Mouse (Mus musculus): ENCODE results near the gene Haus8. TPM values are rescaled to one million over a fixed set of nuclear protein-coding genes. Genes with fewer than 3 reads are reported as not detected.
"Not testable (repeated sequence)": the region's sequence is repeated elsewhere in the genome, so short reads cannot be mapped to it uniquely, and the experiment has no call there.

The Haus8 gene
- polyA plus RNA-seq, 1 experiment: 23.1 TPM

- Histone ChIP-seq H3K27ac (ENCODE audit: insufficient read depth, low read length) (no peak overlapping the region), H3K4me3 (ENCODE audit: insufficient read depth, low read length) (no peak overlapping the region), H3K4me1 (ENCODE audit: control insufficient read depth, insufficient read depth, low read length) (no peaks in the 10 kb centered on the region)
- no peak for TF ChIP-seq POLR2A (IDR thresholded peaks at IDR 0.05; ENCODE audit: low read depth, low read length)
- TF ChIP-seq CTCF (IDR thresholded peaks at IDR 0.05; ENCODE audit: borderline replicate concordance, insufficient read depth, low read length): no peak
Measured at GRCm38 (mm10) chr8:71267690-71268089, 5.0 kb downstream of the Haus8 start.

DNA sequence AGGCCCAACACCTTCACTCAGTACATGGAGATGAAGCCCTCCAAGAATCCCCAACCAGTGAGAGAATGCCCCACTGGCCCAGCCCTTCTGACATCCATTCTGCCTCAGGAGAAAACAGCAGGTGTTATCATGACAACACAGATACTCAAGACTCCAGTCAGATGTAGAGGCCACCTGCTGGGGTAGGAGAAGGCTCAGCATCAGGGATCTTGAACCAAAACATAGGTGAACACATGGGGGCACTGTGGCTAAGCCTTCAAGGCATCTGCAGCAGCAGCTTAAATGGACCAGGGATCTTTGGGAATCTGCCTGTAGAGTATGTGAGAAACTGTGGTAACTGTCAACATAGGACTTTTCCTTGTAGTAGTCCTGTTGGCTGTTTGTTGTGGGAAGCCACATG, 11.5 kb downstream of the Haus8 start:
- no peak overlapping the region for H3K4me3 ChIP-seq (ENCODE audit: insufficient read depth, low read length)
- no peak overlapping the region for H3K27ac ChIP-seq (ENCODE audit: insufficient read depth, low read length)
- H3K4me1 ChIP-seq (ENCODE audit: control insufficient read depth, insufficient read depth, low read length): no peaks in the 10 kb centered on the region
- TF ChIP-seq POLR2A (IDR thresholded peaks at IDR 0.05; ENCODE audit: low read depth, low read length) (no peak), CTCF (IDR thresholded peaks at IDR 0.05; ENCODE audit: borderline replicate concordance, insufficient read depth, low read length) (0 out of 2 replicates have a peak, but pooled peaks have one; percentile 12)

GRCm38 (mm10) chr8:71256545-71257232, 16.0 kb downstream of the Haus8 start:
- Histone ChIP-seq H3K4me1 (ENCODE audit: control insufficient read depth, insufficient read depth, low read length) (no peaks in the 10 kb centered on the region), H3K27ac (ENCODE audit: insufficient read depth, low read length) (no peak overlapping the region), H3K4me3 (ENCODE audit: insufficient read depth, low read length) (no peak overlapping the region)
- TF ChIP-seq POLR2A (IDR thresholded peaks at IDR 0.05; ENCODE audit: low read depth, low read length) (no peak), CTCF (IDR thresholded peaks at IDR 0.05; ENCODE audit: borderline replicate concordance, insufficient read depth, low read length) (no peak)

DNA sequence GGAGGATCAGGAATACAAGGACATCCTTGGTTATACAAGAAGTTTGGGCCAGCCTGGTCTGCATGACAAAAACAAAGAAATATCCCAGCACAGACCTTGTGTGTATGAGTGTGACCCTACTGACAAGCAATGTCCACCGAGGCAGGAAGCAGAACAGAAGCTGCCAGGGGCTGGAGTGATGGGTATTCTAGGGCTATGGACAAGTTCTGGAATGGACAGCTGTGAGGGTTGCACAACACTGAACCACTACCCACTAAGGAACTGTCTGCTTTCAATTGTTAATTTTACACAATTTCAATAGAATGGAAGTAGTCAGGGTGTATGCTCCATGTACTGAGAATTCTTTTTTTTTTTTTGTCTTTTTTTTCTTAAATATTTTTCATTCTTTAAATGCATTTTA, 24.5 kb downstream of the Haus8 start:
- Histone ChIP-seq H3K4me3 (ENCODE audit: insufficient read depth, low read length) (no peak overlapping the region), H3K27ac (ENCODE audit: insufficient read depth, low read length) (no peak overlapping the region), H3K4me1 (ENCODE audit: control insufficient read depth, insufficient read depth, low read length) (no peaks in the 10 kb centered on the region)
- no peak for TF ChIP-seq POLR2A (IDR thresholded peaks at IDR 0.05; ENCODE audit: low read depth, low read length)
- TF ChIP-seq CTCF (IDR thresholded peaks at IDR 0.05; ENCODE audit: borderline replicate concordance, insufficient read depth, low read length): no peak

DNA sequence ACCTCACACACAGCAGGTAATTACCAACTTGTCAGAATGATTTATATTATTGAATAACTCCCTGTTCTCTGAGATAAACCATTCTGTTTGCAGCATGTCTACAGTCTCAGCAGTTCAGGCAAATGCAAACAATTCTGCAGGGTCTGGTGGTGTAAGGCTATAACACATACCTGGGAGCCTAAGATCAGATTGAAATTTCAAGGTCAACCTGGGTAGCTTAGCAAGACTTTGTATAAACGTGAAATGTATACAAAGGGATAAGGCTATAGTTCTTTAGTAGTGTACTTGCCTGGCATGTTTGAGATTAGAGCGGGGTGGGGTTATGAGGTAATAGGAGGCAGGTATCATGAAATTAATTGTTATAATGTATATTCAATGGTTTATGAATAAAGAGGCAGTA, 30.0 kb downstream of the Haus8 start:
- H3K4me3 ChIP-seq (ENCODE audit: insufficient read depth, low read length): no peak overlapping the region
- no peak for TF ChIP-seq POLR2A (IDR thresholded peaks at IDR 0.05; ENCODE audit: low read depth, low read length)
- TF ChIP-seq CTCF (IDR thresholded peaks at IDR 0.05; ENCODE audit: borderline replicate concordance, insufficient read depth, low read length): no peak
- H3K27ac ChIP-seq (ENCODE audit: insufficient read depth, low read length): no peak overlapping the region
- H3K4me1 ChIP-seq (ENCODE audit: control insufficient read depth, insufficient read depth, low read length): no peaks in the 10 kb centered on the region

GRCm38 (mm10) chr8:71224560-71224959, 48.2 kb downstream of the Haus8 start:
- TF ChIP-seq POLR2A (IDR thresholded peaks at IDR 0.05; ENCODE audit: low read depth, low read length) (no peak), CTCF (IDR thresholded peaks at IDR 0.05; ENCODE audit: borderline replicate concordance, insufficient read depth, low read length) (no peak)
- Histone ChIP-seq H3K27ac (ENCODE audit: insufficient read depth, low read length) (no peak overlapping the region), H3K4me3 (ENCODE audit: insufficient read depth, low read length) (no peak overlapping the region), H3K4me1 (ENCODE audit: control insufficient read depth, insufficient read depth, low read length) (no peaks in the 10 kb centered on the region)

- not testable (repeated sequence) for H3K4me1 ChIP-seq (ENCODE audit: control insufficient read depth, insufficient read depth, low read length); H3K4me3 ChIP-seq (ENCODE audit: insufficient read depth, low read length); H3K27ac ChIP-seq (ENCODE audit: insufficient read depth, low read length)
Measured at GRCm38 (mm10) chr8:71214266-71214665, 58.5 kb downstream of the Haus8 start.

DNA sequence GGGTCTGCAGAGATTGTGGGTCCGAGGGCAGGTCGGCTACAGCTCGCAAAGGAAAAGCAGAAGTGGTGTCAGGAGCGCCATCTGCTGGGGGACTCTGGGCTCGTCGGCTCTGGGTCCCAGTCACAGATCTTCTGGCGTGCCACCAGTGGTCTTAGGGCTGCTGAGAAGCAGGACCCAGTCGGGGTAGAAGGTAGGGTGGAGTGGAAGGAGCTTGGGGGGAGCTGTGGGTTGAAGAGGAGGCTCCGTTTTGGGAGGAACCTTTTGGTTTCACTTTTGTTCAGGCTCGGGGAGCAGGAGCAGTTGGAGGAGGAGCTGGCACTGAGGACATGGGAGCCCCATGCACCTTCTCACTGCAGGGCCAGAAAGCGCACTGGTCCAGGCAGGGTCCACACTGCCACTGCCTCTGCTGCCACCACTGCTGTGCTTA, 67.2 kb downstream of the Haus8 start:
- H3K4me1 ChIP-seq (ENCODE audit: control insufficient read depth, insufficient read depth, low read length); H3K27ac ChIP-seq (ENCODE audit: insufficient read depth, low read length): not testable (repeated sequence)
- peak overlapping the region; percentile 42 for H3K4me3 ChIP-seq (ENCODE audit: insufficient read depth, low read length)

Other genes starting within 250 kb of the Haus8 start
- 67.5 and 95.8 TPM in 2 replicates for gene Myo9b, start 220 bp downstream of the Haus8 start, polyA plus RNA-seq (2011; ENCODE audit: insufficient read length, low read depth, missing spikeins)
- gene Use1, start 93.9 kb upstream of the Haus8 start, polyA plus RNA-seq (2011; ENCODE audit: insufficient read length, low read depth, missing spikeins): 94.8 and 97.6 TPM in 2 replicates
- 2.3 and 3.2 TPM in 2 replicates for gene Ocel1, start 98.4 kb upstream of the Haus8 start, polyA plus RNA-seq (2011; ENCODE audit: insufficient read length, low read depth, missing spikeins)
- 40.8 and 48.9 TPM in 2 replicates for gene Nr2f6, start 109.0 kb upstream of the Haus8 start, polyA plus RNA-seq (2011; ENCODE audit: insufficient read length, low read depth, missing spikeins)
- not detected in 2 replicates for gene Ushbp1, start 122.9 kb upstream of the Haus8 start, polyA plus RNA-seq (2011; ENCODE audit: insufficient read length, low read depth, missing spikeins)
- gene Babam1, start 123.9 kb upstream of the Haus8 start, polyA plus RNA-seq (2011; ENCODE audit: insufficient read length, low read depth, missing spikeins): 84.5 and 91.6 TPM in 2 replicates
- 3.9 and 5.7 TPM in 2 replicates for gene Ankle1, start 133.1 kb upstream of the Haus8 start, polyA plus RNA-seq (2011; ENCODE audit: insufficient read length, low read depth, missing spikeins)
- 19.4 and 20.9 TPM in 2 replicates for gene Abhd8, start 190.7 kb upstream of the Haus8 start, polyA plus RNA-seq (2011; ENCODE audit: insufficient read length, low read depth, missing spikeins)
- 36.9 and 50.5 TPM in 2 replicates for gene Mrpl34, start 192.0 kb upstream of the Haus8 start, polyA plus RNA-seq (2011; ENCODE audit: insufficient read length, low read depth, missing spikeins)
- gene Dda1, start 196.3 kb upstream of the Haus8 start, polyA plus RNA-seq (2011; ENCODE audit: insufficient read length, low read depth, missing spikeins): 63.1 and 70.4 TPM in 2 replicates
- 15.4 and 15.6 TPM in 2 replicates for gene Ano8, start 213.0 kb upstream of the Haus8 start, polyA plus RNA-seq (2011; ENCODE audit: insufficient read length, low read depth, missing spikeins)
- 10.5 and 12.5 TPM in 2 replicates for gene Gtpbp3, start 215.2 kb upstream of the Haus8 start, polyA plus RNA-seq (2011; ENCODE audit: insufficient read length, low read depth, missing spikeins)
- 0.33 and 0.44 TPM in 2 replicates for gene Plvap, start 238.8 kb upstream of the Haus8 start, polyA plus RNA-seq (2011; ENCODE audit: insufficient read length, low read depth, missing spikeins)